Mouse (Mus musculus): ENCODE measurements around the gene Dusp22. TPM values are rescaled to one million over a fixed set of nuclear protein-coding genes. Genes with fewer than 3 reads are reported as not detected.
A peak's percentile ranks its signal among the peaks of the same experiment; 100 is the strongest.

Gene Dusp22
- polyA plus RNA-seq, 1 experiment from 2014 or later = 16.2 TPM

GRCm38 (mm10) chr13:30730104-30730793, 70.5 kb downstream of the Dusp22 start:
- H3K27ac ChIP-seq (replicated peaks) = no peak overlapping the region
- H3K36me3 ChIP-seq = no peaks in the 10 kb centered on the region
- H3K4me3 ChIP-seq = no peak overlapping the region
- H3K4me1 ChIP-seq = peaks cover 1% of the 10 kb centered on the region
- DNase-seq (ENCODE audit: low spot score) = no peak
- no peaks in the 10 kb centered on the region for H3K9me3 ChIP-seq (replicated peaks)
- 87% methylated on average over 15 of the region's 15 CpGs for WGBS
- H3K27me3 ChIP-seq (ENCODE audit: low read depth, poor library complexity, severe bottlenecking) = no peaks in the 10 kb centered on the region

GRCm38 (mm10) chr13:30732709-30733445, 73.1 kb downstream of the Dusp22 start:
- no peak for DNase-seq (ENCODE audit: low spot score)
- WGBS = 92% methylated on average over 11 of the region's 11 CpGs
- no peaks in the 10 kb centered on the region for H3K4me1 ChIP-seq
- H3K27me3 ChIP-seq (ENCODE audit: low read depth, poor library complexity, severe bottlenecking) = no peaks in the 10 kb centered on the region
- no peak overlapping the region for H3K27ac ChIP-seq (replicated peaks)
- H3K36me3 ChIP-seq = no peaks in the 10 kb centered on the region
- H3K4me3 ChIP-seq = no peak overlapping the region
- no peaks in the 10 kb centered on the region for H3K9me3 ChIP-seq (replicated peaks)

- Histone ChIP-seq H3K27me3 (ENCODE audit: low read depth, poor library complexity, severe bottlenecking) (no peaks in the 10 kb centered on the region), H3K36me3 (no peaks in the 10 kb centered on the region), H3K9me3 (replicated peaks) (no peaks in the 10 kb centered on the region), H3K4me1 (no peaks in the 10 kb centered on the region), H3K27ac (replicated peaks) (no peak overlapping the region), H3K4me3 (no peak overlapping the region)
- DNase-seq (ENCODE audit: low spot score) = no peak
- WGBS = 87% methylated on average over 5 of the region's 5 CpGs
Observed at GRCm38 (mm10) chr13:30736721-30737120, 76.9 kb downstream of the Dusp22 start.

GRCm38 (mm10) chr13:30737257-30737656, 77.5 kb downstream of the Dusp22 start:
- DNase-seq (ENCODE audit: low spot score) = no peak
- H3K9me3 ChIP-seq (replicated peaks) = no peaks in the 10 kb centered on the region
- H3K36me3 ChIP-seq = no peaks in the 10 kb centered on the region
- H3K27me3 ChIP-seq (ENCODE audit: low read depth, poor library complexity, severe bottlenecking) = no peaks in the 10 kb centered on the region
- H3K4me1 ChIP-seq = no peaks in the 10 kb centered on the region
- H3K4me3 ChIP-seq = no peak overlapping the region
- 85% methylated on average over 2 of the region's 2 CpGs for WGBS
- no peak overlapping the region for H3K27ac ChIP-seq (replicated peaks)

GRCm38 (mm10) chr13:30738310-30738840, 78.6 kb downstream of the Dusp22 start:
- 83% methylated on average over 4 of the region's 4 CpGs for WGBS
- Histone ChIP-seq H3K27ac (replicated peaks) (no peak overlapping the region), H3K27me3 (ENCODE audit: low read depth, poor library complexity, severe bottlenecking) (no peaks in the 10 kb centered on the region), H3K9me3 (replicated peaks) (no peaks in the 10 kb centered on the region), H3K4me3 (no peak overlapping the region), H3K4me1 (no peaks in the 10 kb centered on the region), H3K36me3 (no peaks in the 10 kb centered on the region)
- DNase-seq (ENCODE audit: low spot score) = no peak

- no peaks in the 10 kb centered on the region for H3K4me1 ChIP-seq
- 75% methylated on average over 5 of the region's 5 CpGs for WGBS
- H3K27me3 ChIP-seq (ENCODE audit: low read depth, poor library complexity, severe bottlenecking) = peaks cover 12% of the 10 kb centered on the region; the same call in 1 of the 2 replicates
- H3K27ac ChIP-seq (replicated peaks) = no peak overlapping the region
- DNase-seq (ENCODE audit: low spot score) = no peak
- H3K36me3 ChIP-seq = no peaks in the 10 kb centered on the region
- no peak overlapping the region for H3K4me3 ChIP-seq
- no peaks in the 10 kb centered on the region for H3K9me3 ChIP-seq (replicated peaks)
Observed at GRCm38 (mm10) chr13:30741172-30741571, 81.4 kb downstream of the Dusp22 start.

GRCm38 (mm10) chr13:30742411-30742970, 82.7 kb downstream of the Dusp22 start:
- WGBS = 83% methylated on average over 6 of the region's 6 CpGs
- H3K27ac ChIP-seq (replicated peaks) = no peak overlapping the region
- H3K36me3 ChIP-seq = no peaks in the 10 kb centered on the region
- H3K9me3 ChIP-seq (replicated peaks) = no peaks in the 10 kb centered on the region
- H3K4me3 ChIP-seq = no peak overlapping the region
- no peaks in the 10 kb centered on the region for H3K4me1 ChIP-seq
- H3K27me3 ChIP-seq (ENCODE audit: low read depth, poor library complexity, severe bottlenecking) = peaks cover 23% of the 10 kb centered on the region
- no peak for DNase-seq (ENCODE audit: low spot score)

- Histone ChIP-seq H3K4me3 (no peak overlapping the region), H3K9me3 (replicated peaks) (no peaks in the 10 kb centered on the region), H3K4me1 (peaks cover 16% of the 10 kb centered on the region), H3K36me3 (no peaks in the 10 kb centered on the region), H3K27ac (replicated peaks) (no peak overlapping the region), H3K27me3 (ENCODE audit: low read depth, poor library complexity, severe bottlenecking) (peaks cover 50% of the 10 kb centered on the region)
- WGBS = 85% methylated on average over 7 of the region's 7 CpGs
- no peak for DNase-seq (ENCODE audit: low spot score)
Observed at GRCm38 (mm10) chr13:30745121-30745520, 85.3 kb downstream of the Dusp22 start.

GRCm38 (mm10) chr13:30747068-30747467, 87.3 kb downstream of the Dusp22 start:
- 80% methylated on average over 5 of the region's 5 CpGs for WGBS
- Histone ChIP-seq H3K27me3 (ENCODE audit: low read depth, poor library complexity, severe bottlenecking) (peaks cover 69% of the 10 kb centered on the region), H3K9me3 (replicated peaks) (no peaks in the 10 kb centered on the region)

GRCm38 (mm10) chr13:30747504-30747903, 87.7 kb downstream of the Dusp22 start:
- H3K36me3 ChIP-seq = no peaks in the 10 kb centered on the region
- peaks cover 74% of the 10 kb centered on the region for H3K27me3 ChIP-seq (ENCODE audit: low read depth, poor library complexity, severe bottlenecking)
- H3K4me1 ChIP-seq = peaks cover 25% of the 10 kb centered on the region
- H3K27ac ChIP-seq (replicated peaks) = no peak overlapping the region
- H3K9me3 ChIP-seq (replicated peaks) = no peaks in the 10 kb centered on the region
- no peak overlapping the region for H3K4me3 ChIP-seq
- DNase-seq (ENCODE audit: low spot score) = no peak
- 80% methylated on average over 11 of the region's 11 CpGs for WGBS

More at GRCm38 (mm10) chr13:30747068-30747467, 87.3 kb downstream of the Dusp22 start:
- no peak overlapping the region for H3K4me3 ChIP-seq
- no peaks in the 10 kb centered on the region for H3K36me3 ChIP-seq
- H3K27ac ChIP-seq (replicated peaks) = no peak overlapping the region
- peaks cover 25% of the 10 kb centered on the region for H3K4me1 ChIP-seq
- DNase-seq (ENCODE audit: low spot score) = no peak

- Histone ChIP-seq H3K9me3 (replicated peaks) (no peaks in the 10 kb centered on the region), H3K4me3 (peak overlapping the region; percentile 59; the same call in 1 of the 2 replicates), H3K36me3 (no peaks in the 10 kb centered on the region), H3K27me3 (ENCODE audit: low read depth, poor library complexity, severe bottlenecking) (peaks cover 82% of the 10 kb centered on the region), H3K4me1 (peaks cover 25% of the 10 kb centered on the region), H3K27ac (replicated peaks) (no peak overlapping the region)
- WGBS = 56% methylated on average over 11 of the region's 11 CpGs
- no peak for DNase-seq (ENCODE audit: low spot score)
Observed at GRCm38 (mm10) chr13:30748321-30748720, 88.5 kb downstream of the Dusp22 start.

GRCm38 (mm10) chr13:30749021-30749556, 89.3 kb downstream of the Dusp22 start, which contains the start of gene Irf4:
Gene Irf4 (plus strand): TSS chr13:30749226.
- Histone ChIP-seq H3K36me3 (no peaks in the 10 kb centered on the region), H3K27me3 (ENCODE audit: low read depth, poor library complexity, severe bottlenecking) (peaks cover 84% of the 10 kb centered on the region), H3K4me3 (peak within 1 kb of the TSS; percentile 59), H3K9me3 (replicated peaks) (no peaks in the 10 kb centered on the region), H3K4me1 (peaks cover 25% of the 10 kb centered on the region), H3K27ac (replicated peaks) (0 out of 2 replicates have a peak within 1 kb of the TSS, but pooled peaks have one; percentile 1)
- WGBS = under 1% methylated on average over 21 of the region's 21 CpGs
- peak; percentile 51 for DNase-seq (ENCODE audit: low spot score)

Measured in midbrain, embryonic 10.5 days (tissue).